Mouse (Mus musculus): ENCODE measurements around the gene Taar7f.
"Not testable (repeated sequence)": the region's sequence is repeated elsewhere in the genome, so short reads cannot be mapped to it uniquely, and the experiment has no call there.

DNA sequence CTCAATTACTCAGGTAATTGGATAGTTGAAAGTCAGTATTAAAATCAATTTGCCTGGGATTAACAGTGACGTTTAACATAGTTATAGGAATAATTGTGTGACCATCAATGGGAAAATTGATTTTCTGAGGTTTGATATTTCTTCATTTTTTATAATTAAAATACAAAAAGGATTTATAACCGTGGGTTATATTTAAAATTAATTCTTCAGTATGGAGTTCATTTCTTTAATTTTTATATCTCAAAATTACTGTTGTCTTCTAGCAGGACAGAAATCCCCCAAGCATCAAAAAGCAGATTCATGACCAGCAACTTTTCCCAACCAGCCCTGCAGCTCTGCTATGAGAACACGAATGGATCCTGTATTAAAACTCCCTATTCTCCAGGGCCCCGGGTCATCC, 26.9 kb downstream of the Taar7f start, which contains the start of gene Taar8a:
- TF ChIP-seq TCF3 (IDR thresholded peaks at IDR 0.05; ENCODE audit: insufficient read length, low read depth); MAX (IDR thresholded peaks at IDR 0.05; ENCODE audit: low read depth); POLR2A (IDR thresholded peaks at IDR 0.05; ENCODE audit: insufficient read length, low read depth); TCF12 (IDR thresholded peaks at IDR 0.05; ENCODE audit: insufficient read depth, poor library complexity, severe bottlenecking); MYOD1 (IDR thresholded peaks at IDR 0.05; ENCODE audit: control insufficient read depth in 1 of 3, insufficient read length in 2 of 3, low read depth in 2 of 3); E2F4 (IDR thresholded peaks at IDR 0.05; ENCODE audit: insufficient read depth); MYOG (IDR thresholded peaks at IDR 0.05; ENCODE audit: control insufficient read depth in 1 of 3, insufficient read depth in 1 of 3, insufficient read length in 2 of 3, low read depth in 2 of 3); POLR2AphosphoS2 (IDR thresholded peaks at IDR 0.05; ENCODE audit: insufficient read length, low read depth); USF1 (IDR thresholded peaks at IDR 0.05; ENCODE audit: low read depth); SRF (IDR thresholded peaks at IDR 0.05; ENCODE audit: control insufficient read depth, insufficient read length, low read depth): not testable (repeated sequence)

Measured in myocyte (in vitro differentiated cells).